Mouse (Mus musculus) liver, embryonic 13.5 days (tissue): ENCODE measurements around the gene Zyg11b. TPM values are rescaled to one million over a fixed set of nuclear protein-coding genes. Genes with fewer than 3 reads are reported as not detected.
A peak's percentile ranks its signal among the peaks of the same experiment; 100 is the strongest.

Experiments used
- ATAC-seq: fragments of 200-750 bp; cut with Nextera tagmentation; 2 replicates; pipeline ENCODE4 v1.8.0; 2017; ENCODE audit warnings: low read depth, mild to moderate bottlenecking, moderate number of reproducible peaks, moderate library complexity
- DNase-seq: peaks from one replicate; pipeline ENCODE4 v3.0.0; 2022
- H3K27ac ChIP-seq: fragments of 300-500 bp; sonication (generic); 2 replicates; pipeline ENCODE4 v1.5.1; 2015; ENCODE audit warnings: moderate library complexity, mild to moderate bottlenecking, inconsistent platforms
- H3K27me3 ChIP-seq: fragments of 300-500 bp; sonication (generic); 2 replicates; pipeline ENCODE4 v1.6.1; 2015; ENCODE audit warnings: mild to moderate bottlenecking, inconsistent platforms
- H3K36me3 ChIP-seq: fragments of 300-500 bp; sonication (generic); 2 replicates; pipeline ENCODE4 v1.6.1; 2015; ENCODE audit warnings: mild to moderate bottlenecking, inconsistent platforms
- H3K4me1 ChIP-seq: fragments of 300-500 bp; sonication (generic); replicated peaks from 2 replicates; pipeline ENCODE4 v1.6.1; 2015; ENCODE audit warnings: inconsistent platforms
- H3K4me2 ChIP-seq: fragments of 300-500 bp; sonication (generic); 2 replicates; pipeline ENCODE4 v1.6.1; 2015; ENCODE audit warnings: inconsistent platforms, mild to moderate bottlenecking, moderate library complexity
- H3K4me3 ChIP-seq: fragments of 300-500 bp; sonication (generic); replicated peaks from 2 replicates; pipeline ENCODE4 v1.5.1; 2015; ENCODE audit warnings: mild to moderate bottlenecking, inconsistent platforms
- H3K9ac ChIP-seq: fragments of 300-500 bp; sonication (generic); 2 replicates; pipeline ENCODE4 v1.6.1; 2015; ENCODE audit warnings: mild to moderate bottlenecking, inconsistent platforms
- H3K9me3 ChIP-seq: fragments of 300-500 bp; sonication (generic); replicated peaks from 2 replicates; pipeline ENCODE4 v1.6.1; 2016; ENCODE audit warnings: inconsistent platforms
- WGBS: fragments of 180-500 bp; shearing (Covaris S2); methylation state at CpG from one replicate; pipeline ENCODE4 v1.1.7; 2015; ENCODE audit not compliant: insufficient replicate concordance; 5-methylcytosine and 5-hydroxymethylcytosine counted together
- polyA plus RNA-seq: library from polyadenylated mRNA; unstranded; fragments of >200 nt; fragmentation: Nextera tagmentation; extraction: Ambion mirVana; gene quantifications from 2 replicates; pipeline ENCODE4 v1.2.1, GENCODE M21; 2015

The Zyg11b gene
- polyA plus RNA-seq, 1 experiment from 2014 or later: 2.1 TPM

- H3K9me3 ChIP-seq: no peaks in the 10 kb centered on the region
- DNase-seq: no peak
- H3K4me2 ChIP-seq: no peak overlapping the region
- H3K27me3 ChIP-seq: no peaks in the 10 kb centered on the region
- no peak for ATAC-seq
- H3K27ac ChIP-seq: no peak overlapping the region
- H3K4me1 ChIP-seq: no peaks in the 10 kb centered on the region
- H3K9ac ChIP-seq: no peak overlapping the region
- peaks cover 19% of the 10 kb centered on the region; the same call in 1 of the 2 replicates for H3K36me3 ChIP-seq
- H3K4me3 ChIP-seq: no peak overlapping the region
- 70% methylated on average over 3 of the region's 3 CpGs for WGBS
Observed at GRCm38 (mm10) chr4:108233654-108234053, 67.2 kb downstream of the Zyg11b start.

GRCm38 (mm10) chr4:108225341-108225872, 75.5 kb downstream of the Zyg11b start:
- Histone ChIP-seq H3K27me3 (peaks cover 7% of the 10 kb centered on the region), H3K4me3 (no peak overlapping the region), H3K9ac (no peak overlapping the region), H3K9me3 (no peaks in the 10 kb centered on the region), H3K36me3 (no peaks in the 10 kb centered on the region), H3K4me2 (no peak overlapping the region), H3K4me1 (0 out of 2 replicates have a peak, but pooled peaks cover 4% of the 10 kb centered on the region), H3K27ac (no peak overlapping the region)
- WGBS: 69% methylated on average over 3 of the region's 3 CpGs
- ATAC-seq (no peak), DNase-seq (no peak)

- Histone ChIP-seq H3K4me2 (no peak overlapping the region), H3K27ac (no peak overlapping the region), H3K4me1 (peaks cover 11% of the 10 kb centered on the region), H3K9me3 (no peaks in the 10 kb centered on the region), H3K4me3 (no peak overlapping the region), H3K36me3 (no peaks in the 10 kb centered on the region), H3K9ac (no peak overlapping the region), H3K27me3 (peaks cover 34% of the 10 kb centered on the region)
- 69% methylated on average over 5 of the region's 5 CpGs for WGBS
- DNase-seq (no peak), ATAC-seq (no peak)
Observed at GRCm38 (mm10) chr4:108222507-108222906, 78.4 kb downstream of the Zyg11b start.

- H3K9me3 ChIP-seq: no peaks in the 10 kb centered on the region
- no peak overlapping the region for H3K9ac ChIP-seq
- no peak overlapping the region for H3K4me3 ChIP-seq
- H3K4me1 ChIP-seq: peaks cover 7% of the 10 kb centered on the region
- ATAC-seq (no peak), DNase-seq (no peak)
- peaks cover 64% of the 10 kb centered on the region for H3K27me3 ChIP-seq
- H3K4me2 ChIP-seq: no peak overlapping the region
- no peaks in the 10 kb centered on the region for H3K36me3 ChIP-seq
- H3K27ac ChIP-seq: no peak overlapping the region
- WGBS: 15% methylated on average over 9 of the region's 9 CpGs
Observed at GRCm38 (mm10) chr4:108219019-108219418, 81.9 kb downstream of the Zyg11b start.

GRCm38 (mm10) chr4:108217332-108218179, 83.3 kb downstream of the Zyg11b start, which contains the start of gene Zyg11a:
Zyg11a (minus strand) TSS chr4:108218048.
- 2% methylated on average over 99 of the region's 107 CpGs for WGBS
- ATAC-seq: no peak

GRCm38 (mm10) chr4:108213023-108213422, 87.9 kb downstream of the Zyg11b start:
- peaks cover 5% of the 10 kb centered on the region for H3K4me1 ChIP-seq
- H3K27ac ChIP-seq: no peak overlapping the region
- WGBS: 61% methylated on average over 2 of the region's 2 CpGs
- H3K9ac ChIP-seq: no peak overlapping the region
- no peak overlapping the region for H3K4me3 ChIP-seq
- no peak for DNase-seq
- no peak for ATAC-seq
- no peaks in the 10 kb centered on the region for H3K9me3 ChIP-seq
- no peaks in the 10 kb centered on the region for H3K36me3 ChIP-seq
- no peak overlapping the region for H3K4me2 ChIP-seq
- peaks cover 35% of the 10 kb centered on the region for H3K27me3 ChIP-seq

More at GRCm38 (mm10) chr4:108217332-108218179, 83.3 kb downstream of the Zyg11b start, which contains the start of gene Zyg11a:
- DNase-seq: no peak
- H3K27me3 ChIP-seq: peaks cover 64% of the 10 kb centered on the region
- no peak within 1 kb of the TSS for H3K27ac ChIP-seq
- H3K9ac ChIP-seq: peak within 1 kb of the TSS; percentile 36; the same call in 1 of the 2 replicates
- H3K4me3 ChIP-seq: peak within 1 kb of the TSS; percentile 57
- H3K9me3 ChIP-seq: no peaks in the 10 kb centered on the region
- peak within 1 kb of the TSS; percentile 65 for H3K4me2 ChIP-seq
- H3K4me1 ChIP-seq: peaks cover 7% of the 10 kb centered on the region
- H3K36me3 ChIP-seq: no peaks in the 10 kb centered on the region

GRCm38 (mm10) chr4:108204629-108205028, 96.3 kb downstream of the Zyg11b start:
- 49% methylated on average over 6 of the region's 6 CpGs for WGBS
- Histone ChIP-seq H3K4me1 (peaks cover 5% of the 10 kb centered on the region; the same call in 1 of the 2 replicates), H3K27me3 (no peaks in the 10 kb centered on the region), H3K4me3 (no peak overlapping the region), H3K4me2 (no peak overlapping the region), H3K9me3 (no peaks in the 10 kb centered on the region), H3K27ac (no peak overlapping the region), H3K36me3 (no peaks in the 10 kb centered on the region), H3K9ac (no peak overlapping the region)
- ATAC-seq: no peak
- no peak for DNase-seq

GRCm38 (mm10) chr4:108199236-108199635, 101.7 kb downstream of the Zyg11b start:
- Histone ChIP-seq H3K4me1 (no peaks in the 10 kb centered on the region), H3K9ac (no peak overlapping the region), H3K27ac (no peak overlapping the region), H3K27me3 (no peaks in the 10 kb centered on the region), H3K36me3 (no peaks in the 10 kb centered on the region), H3K4me2 (no peak overlapping the region), H3K4me3 (no peak overlapping the region), H3K9me3 (no peaks in the 10 kb centered on the region)
- ATAC-seq: no peak
- 42% methylated on average over 2 of the region's 2 CpGs for WGBS
- no peak for DNase-seq

- H3K9me3 ChIP-seq: no peaks in the 10 kb centered on the region
- no peak overlapping the region for H3K9ac ChIP-seq
- 70% methylated on average over 6 of the region's 6 CpGs for WGBS
- H3K27ac ChIP-seq: no peak overlapping the region
- H3K36me3 ChIP-seq: no peaks in the 10 kb centered on the region
- ATAC-seq (no peak), DNase-seq (no peak)
- no peak overlapping the region for H3K4me3 ChIP-seq
- no peaks in the 10 kb centered on the region for H3K27me3 ChIP-seq
- H3K4me2 ChIP-seq: no peak overlapping the region
- H3K4me1 ChIP-seq: no peaks in the 10 kb centered on the region
Observed at GRCm38 (mm10) chr4:108196277-108196855, 104.5 kb downstream of the Zyg11b start.

GRCm38 (mm10) chr4:108192821-108193323, 108.0 kb downstream of the Zyg11b start:
- DNase-seq (no peak), ATAC-seq (no peak)
- H3K27me3 ChIP-seq: no peaks in the 10 kb centered on the region
- WGBS: 53% methylated on average over 2 of the region's 2 CpGs
- no peak overlapping the region for H3K4me2 ChIP-seq
- no peaks in the 10 kb centered on the region for H3K9me3 ChIP-seq
- no peaks in the 10 kb centered on the region for H3K36me3 ChIP-seq
- H3K4me3 ChIP-seq: no peak overlapping the region
- no peak overlapping the region for H3K27ac ChIP-seq
- H3K9ac ChIP-seq: no peak overlapping the region
- no peaks in the 10 kb centered on the region for H3K4me1 ChIP-seq

GRCm38 (mm10) chr4:108182278-108182677, 118.6 kb downstream of the Zyg11b start:
- Histone ChIP-seq H3K4me2 (no peak overlapping the region), H3K9ac (no peak overlapping the region), H3K9me3 (no peaks in the 10 kb centered on the region), H3K4me3 (no peak overlapping the region), H3K4me1 (no peaks in the 10 kb centered on the region), H3K27me3 (no peaks in the 10 kb centered on the region), H3K27ac (no peak overlapping the region), H3K36me3 (no peaks in the 10 kb centered on the region)
- 45% methylated on average over 1 of the region's 1 CpGs for WGBS
- DNase-seq: no peak
- ATAC-seq: no peak
